Mouse (Mus musculus) large intestine, adult 2 months (tissue): ENCODE measurements around the gene Bace1. TPM values are rescaled to one million over a fixed set of nuclear protein-coding genes. Genes with fewer than 3 reads are reported as not detected.
"Not testable (repeated sequence)": the region's sequence is repeated elsewhere in the genome, so short reads cannot be mapped to it uniquely, and the experiment has no call there.

Experiments used
- DNase-seq: peaks from one replicate; pipeline ENCODE4 v3.0.0-alpha.2; 2012; ENCODE audit warnings: low read depth, low spot score
- whole genome bisulfite sequencing: fragments of 180-500 bp; shearing (Covaris S2); methylation state at CpG from one replicate; pipeline ENCODE4 v1.1.7; 2018; 5-methylcytosine and 5-hydroxymethylcytosine counted together
- polyA plus RNA-seq: library from polyadenylated mRNA; depleted of rRNA; stranded (reverse); fragments of >200 nt; gene quantifications from 2 replicates; pipeline ENCODE4 v1.2.3, GENCODE M21; 2012

Gene Bace1
- polyA plus RNA-seq, 1 experiment: 4.4 TPM

GRCm38 (mm10) chr9:45829107-45829506 lies 9.3 kb upstream of the Bace1 start:
- peak; percentile 69 for DNase-seq
- 38% methylated on average over 10 of the region's 10 CpGs for WGBS

- WGBS: 96% methylated on average over 2 of the region's 2 CpGs
- DNase-seq: no peak
These were observed 5.5 kb upstream of the Bace1 start for GRCm38 (mm10) chr9:45832898-45833297.

GRCm38 (mm10) chr9:45833461-45833860 lies 4.9 kb upstream of the Bace1 start:
- DNase-seq: no peak
- 64% methylated on average over 2 of the region's 2 CpGs for WGBS

GRCm38 (mm10) chr9:45838069-45838433 lies 329 bp upstream of the Bace1 start:
- WGBS: 25% methylated on average over 4 of the region's 4 CpGs
- DNase-seq: no peak

GRCm38 (mm10) chr9:45839139-45839981 lies 980 bp downstream of the Bace1 start:
- DNase-seq: no peak
- WGBS: 10% methylated on average over 17 of the region's 17 CpGs

- 59% methylated on average over 7 of the region's 7 CpGs for whole genome bisulfite sequencing
- no peak for DNase-seq
These were observed 1.6 kb downstream of the Bace1 start for GRCm38 (mm10) chr9:45839982-45840300.

DNA sequence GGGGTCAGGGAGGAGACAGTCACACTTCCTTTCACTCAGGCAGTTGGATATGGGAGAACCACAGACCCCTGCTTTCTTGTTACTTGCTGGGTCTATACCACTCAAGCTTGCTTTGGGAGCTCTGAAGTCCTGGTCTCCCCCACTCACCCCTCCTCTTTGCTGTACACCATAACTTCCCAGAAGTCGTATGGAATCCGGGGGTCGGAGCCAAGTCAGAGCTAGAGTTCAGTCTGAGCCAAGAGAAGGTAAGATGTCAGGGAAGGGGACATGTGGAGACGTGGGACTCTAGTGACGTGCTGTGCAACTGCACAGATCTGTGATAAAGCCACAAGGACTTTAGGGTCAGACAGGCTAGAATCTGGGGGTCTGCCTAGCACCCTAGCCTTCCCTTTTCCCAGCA lies 2.0 kb downstream of the Bace1 start:
- no peak for DNase-seq
- WGBS: 49% methylated on average over 5 of the region's 5 CpGs

DNA sequence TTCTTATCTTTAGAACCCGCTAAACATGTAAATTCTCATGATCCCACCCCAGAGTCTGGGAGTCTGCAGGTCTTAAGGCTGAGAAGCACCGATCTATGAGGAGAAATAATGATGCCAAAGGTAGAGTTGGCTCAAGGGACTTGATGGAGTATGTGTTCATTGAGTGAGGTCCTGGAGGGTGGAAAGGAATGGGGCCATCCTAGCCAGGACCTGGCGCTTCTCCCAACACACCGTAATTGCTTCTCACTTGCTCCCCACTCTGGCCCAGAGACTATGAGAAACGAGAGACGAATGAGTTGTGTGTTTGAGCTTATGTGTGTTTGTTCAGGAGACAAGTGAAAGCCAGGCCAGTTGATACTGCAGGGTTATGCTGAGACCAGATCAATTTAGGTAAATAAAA lies 3.1 kb downstream of the Bace1 start:
- WGBS: 69% methylated on average over 6 of the region's 6 CpGs
- no peak for DNase-seq

DNA sequence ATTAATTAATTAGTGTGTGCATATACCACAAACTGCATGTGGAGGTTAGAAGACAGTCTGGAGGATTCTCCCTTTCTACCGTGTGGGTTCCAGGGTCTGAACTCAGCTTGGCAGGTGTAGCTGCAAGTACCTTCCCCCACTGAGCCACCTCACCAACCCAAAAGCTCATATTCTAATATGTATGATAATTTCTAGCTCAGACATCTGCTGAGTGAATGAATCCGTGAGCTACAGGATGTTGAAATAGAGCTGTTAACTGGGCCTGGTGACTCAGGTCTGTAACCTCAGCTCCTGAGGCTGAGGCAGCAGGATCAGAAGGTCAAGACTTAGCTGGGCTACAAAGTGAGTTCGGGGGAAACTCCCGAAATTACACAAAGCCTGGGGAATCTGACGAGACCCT lies 4.6 kb downstream of the Bace1 start:
- 81% methylated on average over 5 of the region's 5 CpGs for WGBS
- DNase-seq: no peak

GRCm38 (mm10) chr9:45843780-45844179 lies 5.4 kb downstream of the Bace1 start:
- 83% methylated on average over 1 of the region's 1 CpGs for WGBS
- DNase-seq: no peak

DNA sequence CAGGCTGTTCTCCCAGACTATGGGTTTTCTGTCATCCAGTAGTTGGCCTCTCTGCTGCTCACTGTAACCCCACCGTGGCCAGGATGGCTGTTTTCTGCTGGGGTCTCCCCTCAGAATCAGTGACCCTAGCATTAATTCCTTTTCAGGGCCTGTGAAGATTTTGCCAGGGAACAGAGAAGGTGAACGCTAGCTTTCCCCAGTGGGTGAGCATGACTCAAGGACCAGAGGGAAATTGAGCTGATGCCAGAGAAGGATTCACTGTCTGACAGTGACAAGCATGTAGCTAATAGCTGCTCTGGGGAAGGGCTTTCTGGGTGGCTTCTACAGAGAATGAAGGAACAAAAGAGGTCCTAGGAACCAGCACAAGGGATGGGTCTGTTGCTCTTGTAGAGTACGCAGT lies 7.2 kb downstream of the Bace1 start:
- WGBS: 81% methylated on average over 3 of the region's 3 CpGs
- no peak for DNase-seq

DNA sequence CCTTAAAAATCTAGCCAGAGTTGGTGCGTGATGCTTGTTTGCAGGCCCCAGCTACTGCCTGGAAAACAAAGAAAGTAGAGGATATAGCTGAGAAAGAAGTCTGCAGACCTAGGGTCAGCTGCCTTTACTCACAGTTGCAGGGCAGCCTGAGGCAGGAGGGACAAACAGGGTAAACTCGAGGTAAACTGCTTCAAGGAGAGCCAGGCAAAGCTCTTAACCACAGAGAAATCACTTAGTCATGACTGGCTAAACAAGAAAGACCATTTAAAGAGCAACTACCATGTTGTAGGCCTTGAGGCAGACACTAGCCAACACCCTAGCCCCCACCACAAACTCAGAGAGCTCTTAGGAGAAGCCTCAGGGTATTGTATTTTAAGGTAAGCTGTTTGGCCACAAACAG lies 7.8 kb downstream of the Bace1 start:
- WGBS: 63% methylated on average over 2 of the region's 2 CpGs
- not testable (repeated sequence) for DNase-seq

- WGBS: 77% methylated on average over 5 of the region's 5 CpGs
- no peak for DNase-seq
These were observed 8.6 kb downstream of the Bace1 start for GRCm38 (mm10) chr9:45846891-45847460.

DNA sequence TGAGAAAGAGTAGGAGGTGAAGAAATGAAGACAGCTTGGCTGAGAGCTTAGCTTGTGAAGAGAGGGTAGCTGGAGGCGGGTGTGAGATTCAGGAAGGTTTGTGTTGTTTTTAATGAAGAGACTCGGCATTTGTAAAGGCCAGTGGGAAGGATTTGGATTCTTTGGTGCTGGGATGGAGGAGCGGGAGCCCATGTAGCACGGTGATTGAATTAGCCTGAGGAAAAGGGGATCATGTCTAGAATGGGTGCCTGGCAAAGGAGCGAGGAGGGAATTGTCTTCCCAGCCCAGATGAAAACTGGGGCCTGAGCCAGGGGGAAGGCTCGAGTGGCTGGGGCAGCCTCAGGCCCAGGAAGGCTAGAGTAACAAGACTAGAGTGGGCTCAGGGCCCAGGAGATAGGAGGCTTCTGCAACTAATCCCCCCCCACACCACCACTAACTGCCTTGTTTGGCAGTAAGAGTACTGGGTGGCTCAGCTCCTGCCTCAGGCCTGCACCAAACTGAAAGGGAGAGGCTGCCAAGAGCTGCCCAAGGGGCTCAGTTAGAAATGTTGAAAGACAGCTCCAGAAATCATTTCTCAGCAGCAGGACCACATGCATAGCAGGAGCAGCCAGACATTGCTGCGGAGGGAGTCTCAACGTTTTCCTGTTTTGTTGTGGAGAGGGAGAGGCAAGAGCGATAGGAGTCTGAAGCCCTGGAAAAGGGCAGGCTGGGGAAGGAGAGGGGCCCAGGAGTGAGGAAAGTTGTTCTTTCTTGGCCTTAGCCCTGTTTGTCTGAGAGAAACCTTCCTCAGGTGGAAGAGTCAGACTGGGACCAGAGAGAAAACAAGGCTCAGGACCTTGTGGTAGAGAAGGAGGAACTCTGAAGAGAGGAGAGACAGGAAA lies 11.4 kb downstream of the Bace1 start:
- 70% methylated on average over 9 of the region's 9 CpGs for WGBS
- DNase-seq: no peak

DNA sequence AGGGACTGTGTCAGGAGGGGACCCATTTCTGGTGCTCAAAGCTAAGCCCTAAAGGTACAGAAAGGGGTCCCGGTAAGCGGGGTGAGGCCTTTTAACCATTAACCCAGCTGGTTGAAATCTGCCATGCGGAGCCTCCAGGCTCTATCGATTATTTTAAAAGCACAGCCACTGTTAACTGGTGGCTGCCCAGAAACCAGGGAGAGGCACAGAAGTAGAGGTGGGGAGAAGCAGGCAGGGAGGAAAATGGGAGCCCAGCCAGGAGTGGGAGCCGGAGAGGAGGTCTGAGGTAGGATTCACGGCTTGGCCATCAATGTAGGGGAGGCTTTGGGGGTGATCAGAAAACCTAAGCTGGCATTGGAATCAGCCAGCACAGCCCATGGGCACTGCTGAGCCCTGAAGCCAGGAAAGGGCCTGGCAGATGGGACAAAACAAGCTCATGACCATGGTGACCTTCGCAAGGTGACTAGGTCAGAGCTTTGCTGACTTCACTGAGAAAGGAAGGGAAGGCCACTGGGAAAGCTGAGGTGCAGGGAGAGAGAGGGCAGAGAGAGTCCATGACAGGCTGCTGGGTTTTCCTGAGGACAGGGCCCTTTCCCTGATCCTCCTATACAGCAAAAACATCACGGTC lies 12.3 kb downstream of the Bace1 start:
- no peak for DNase-seq
- 56% methylated on average over 8 of the region's 8 CpGs for WGBS

DNA sequence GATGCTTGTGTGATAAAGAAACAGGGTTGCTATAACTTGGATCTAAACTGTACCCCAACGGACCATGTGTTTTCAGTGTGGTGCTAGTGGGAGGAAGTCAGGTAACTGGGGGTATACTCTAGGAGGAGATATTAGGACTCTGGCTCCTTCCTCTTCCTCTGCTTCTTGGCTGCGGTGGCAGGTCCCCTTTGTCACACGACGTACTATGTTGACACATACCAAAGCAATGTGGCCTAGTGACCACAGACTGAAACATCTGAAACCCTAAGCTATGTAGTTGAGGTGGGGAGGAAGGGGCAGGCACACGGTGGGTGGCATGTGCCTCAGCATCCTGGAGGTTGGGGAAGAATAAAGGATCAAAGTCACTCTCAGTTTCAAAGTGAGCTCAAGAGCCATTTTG lies 12.9 kb downstream of the Bace1 start:
- 66% methylated on average over 5 of the region's 5 CpGs for WGBS

GRCm38 (mm10) chr9:45851776-45852175 lies 13.4 kb downstream of the Bace1 start:
- WGBS: 92% methylated on average over 2 of the region's 2 CpGs

More for the DNA sequence above, 12.9 kb downstream of the Bace1 start:
- DNase-seq: no peak

DNA sequence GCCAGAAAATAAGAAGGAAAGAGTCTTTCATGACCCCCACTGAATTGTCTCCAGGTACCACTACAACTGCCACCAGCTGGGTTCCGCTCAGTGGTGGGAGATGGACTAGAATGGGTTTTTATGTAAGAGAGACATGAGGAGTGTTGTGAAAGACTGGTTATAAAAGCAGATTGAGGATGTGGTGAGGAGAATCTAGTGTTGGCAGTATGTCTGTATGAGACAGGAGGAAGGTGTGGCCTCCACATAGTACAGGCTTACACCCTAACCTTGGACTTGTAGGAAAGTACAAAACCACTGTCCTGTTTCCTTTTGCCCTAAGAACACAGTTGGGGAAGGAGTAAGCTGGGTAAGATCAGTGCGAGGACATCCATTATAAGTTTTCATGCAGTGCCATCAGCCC lies 15.3 kb downstream of the Bace1 start:
- WGBS: 65% methylated on average over 2 of the region's 2 CpGs
- DNase-seq: no peak

More at GRCm38 (mm10) chr9:45851776-45852175, 13.4 kb downstream of the Bace1 start:
- no peak for DNase-seq

DNA sequence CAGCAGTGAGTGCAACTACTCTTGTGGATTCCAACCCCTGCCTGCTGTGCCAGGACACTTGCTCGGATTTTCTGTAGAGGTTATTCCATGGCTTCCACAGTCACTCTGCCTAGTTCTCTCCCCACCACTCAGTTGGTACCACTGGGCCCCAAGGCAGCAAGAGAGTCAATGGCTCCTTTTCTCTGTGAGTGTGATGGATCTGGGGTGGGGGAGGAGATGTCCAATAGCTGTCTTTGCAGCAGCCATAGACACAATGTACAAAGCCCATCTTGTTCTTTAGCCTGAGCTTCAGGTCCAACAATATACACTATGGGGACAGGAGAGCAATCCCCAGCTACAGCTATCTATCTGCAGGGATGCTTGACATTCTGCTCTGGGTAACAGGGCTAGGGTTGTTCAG lies 15.8 kb downstream of the Bace1 start:
- DNase-seq: no peak
- WGBS: 77% methylated on average over 1 of the region's 1 CpGs

GRCm38 (mm10) chr9:45859364-45859763 lies 21.0 kb downstream of the Bace1 start:
- 96% methylated on average over 10 of the region's 10 CpGs for WGBS

More at GRCm38 (mm10) chr9:45859364-45859763, 21.0 kb downstream of the Bace1 start:
- no peak for DNase-seq
